Mouse (Mus musculus): ENCODE data around the gene Exosc10. TPM values are rescaled to one million over a fixed set of nuclear protein-coding genes. Genes with fewer than 3 reads are reported as not detected.

The Exosc10 gene
- polyA plus RNA-seq, 1 experiment from 2014 or later, result 96.2 TPM

- no peaks in the 10 kb centered on the region for H3K27me3 ChIP-seq (ENCODE audit: low read depth, poor library complexity, severe bottlenecking)
- peaks cover 28% of the 10 kb centered on the region for H3K4me1 ChIP-seq
- DNase-seq (ENCODE audit: low spot score), result no peak
- no peak overlapping the region for H3K27ac ChIP-seq (replicated peaks)
- peak overlapping the region; percentile 14; the same call in 1 of the 2 replicates for H3K4me3 ChIP-seq
- 89% methylated on average over 4 of the region's 4 CpGs for WGBS
- H3K36me3 ChIP-seq, result peaks cover 67% of the 10 kb centered on the region
- no peaks in the 10 kb centered on the region for H3K9me3 ChIP-seq (replicated peaks)
Measured at GRCm38 (mm10) chr4:148623609-148624008, 65.4 kb downstream of the Exosc10 start.

- Histone ChIP-seq H3K36me3 (peaks cover 53% of the 10 kb centered on the region), H3K9me3 (replicated peaks) (no peaks in the 10 kb centered on the region), H3K4me3 (peak overlapping the region; percentile 99), H3K27ac (replicated peaks) (no peak overlapping the region), H3K4me1 (peaks cover 28% of the 10 kb centered on the region), H3K27me3 (ENCODE audit: low read depth, poor library complexity, severe bottlenecking) (no peaks in the 10 kb centered on the region)
- DNase-seq (ENCODE audit: low spot score), result no peak
- 89% methylated on average over 10 of the region's 10 CpGs for WGBS
Measured at GRCm38 (mm10) chr4:148625010-148625409, 66.8 kb downstream of the Exosc10 start.

- no peaks in the 10 kb centered on the region for H3K27me3 ChIP-seq (ENCODE audit: low read depth, poor library complexity, severe bottlenecking)
- peaks cover 28% of the 10 kb centered on the region for H3K4me1 ChIP-seq
- DNase-seq (ENCODE audit: low spot score), result peak; percentile 31
- under 1% methylated on average over 57 of the region's 57 CpGs for WGBS
- H3K9me3 ChIP-seq (replicated peaks), result no peaks in the 10 kb centered on the region
- peak overlapping the region; percentile 100 for H3K27ac ChIP-seq (replicated peaks)
- peak overlapping the region; percentile 99 for H3K4me3 ChIP-seq
- H3K36me3 ChIP-seq, result peaks cover 43% of the 10 kb centered on the region
Measured at GRCm38 (mm10) chr4:148625756-148626622, 67.8 kb downstream of the Exosc10 start.

- peak; percentile 96 for DNase-seq (ENCODE audit: low spot score)
- WGBS, result under 1% methylated on average over 51 of the region's 51 CpGs
Measured at GRCm38 (mm10) chr4:148626623-148627185, 68.5 kb downstream of the Exosc10 start, which contains the start of gene Tardbp. TSS of gene Tardbp (minus strand) at chr4:148627019.

GRCm38 (mm10) chr4:148627246-148627645, 69.0 kb downstream of the Exosc10 start:
- no peaks in the 10 kb centered on the region for H3K9me3 ChIP-seq (replicated peaks)
- peaks cover 28% of the 10 kb centered on the region for H3K4me1 ChIP-seq
- no peak for DNase-seq (ENCODE audit: low spot score)
- peaks cover 31% of the 10 kb centered on the region for H3K36me3 ChIP-seq
- peak overlapping the region; percentile 100 for H3K27ac ChIP-seq (replicated peaks)
- H3K4me3 ChIP-seq, result peak overlapping the region; percentile 99
- H3K27me3 ChIP-seq (ENCODE audit: low read depth, poor library complexity, severe bottlenecking), result no peaks in the 10 kb centered on the region
- WGBS, result 65% methylated on average over 3 of the region's 3 CpGs

More at GRCm38 (mm10) chr4:148626623-148627185, 68.5 kb downstream of the Exosc10 start, which contains the start of gene Tardbp:
- H3K9me3 ChIP-seq (replicated peaks), result no peaks in the 10 kb centered on the region
- H3K36me3 ChIP-seq, result peaks cover 36% of the 10 kb centered on the region
- H3K4me1 ChIP-seq, result peaks cover 28% of the 10 kb centered on the region
- peak within 1 kb of the TSS; percentile 99 for H3K4me3 ChIP-seq
- H3K27ac ChIP-seq (replicated peaks), result peak within 1 kb of the TSS; percentile 100
- no peaks in the 10 kb centered on the region for H3K27me3 ChIP-seq (ENCODE audit: low read depth, poor library complexity, severe bottlenecking)

Other genes starting within 250 kb of the Exosc10 start
- 26.2 and 28.3 TPM in 2 replicates for gene Ubiad1, start 113.7 kb upstream of the Exosc10 start, polyA plus RNA-seq (2016; fragmentation: Nextera tagmentation; extraction: Ambion mirVana)
- 20.8 and 25.6 TPM in 2 replicates for gene Mtor, start 109.8 kb upstream of the Exosc10 start, polyA plus RNA-seq (2016; fragmentation: Nextera tagmentation; extraction: Ambion mirVana)
- gene Angptl7, start 58.0 kb upstream of the Exosc10 start, polyA plus RNA-seq (2016; fragmentation: Nextera tagmentation; extraction: Ambion mirVana), result 0.16 and 0.21 TPM in 2 replicates
- gene Srm, start 33.1 kb downstream of the Exosc10 start, polyA plus RNA-seq (2016; fragmentation: Nextera tagmentation; extraction: Ambion mirVana), result 191 and 236 TPM in 2 replicates
- 0.12 and 0.45 TPM in 2 replicates for gene Masp2, start 44.1 kb downstream of the Exosc10 start, polyA plus RNA-seq (2016; fragmentation: Nextera tagmentation; extraction: Ambion mirVana)
- 427 and 457 TPM in 2 replicates for gene Tardbp, start 68.6 kb downstream of the Exosc10 start, polyA plus RNA-seq (2016; fragmentation: Nextera tagmentation; extraction: Ambion mirVana)
- 0.09 TPM in 1 of 2 replicates, not detected in the other for gene Gm572, start 84.9 kb downstream of the Exosc10 start, polyA plus RNA-seq (2016; fragmentation: Nextera tagmentation; extraction: Ambion mirVana)
- gene Casz1, start 246.0 kb downstream of the Exosc10 start, polyA plus RNA-seq (2016; fragmentation: Nextera tagmentation; extraction: Ambion mirVana), result 2.9 and 6.3 TPM in 2 replicates